Mouse (Mus musculus): ENCODE data around the gene Milr1. TPM values are rescaled to one million over a fixed set of nuclear protein-coding genes. Genes with fewer than 3 reads are reported as not detected.

Milr1 gene
- under 1 TPM in 1 of 2 experiments, not detected in 1; 0.44 TPM for total RNA-seq (2021)
- long read RNA-seq, experiment 1 = 0 reads
- long read RNA-seq, experiment 2 = 0 reads

- H3K4me3 ChIP-seq = no peak within 1 kb of the TSS
- H3K27ac ChIP-seq = no peak within 1 kb of the TSS
- no peak for DNase-seq (ENCODE audit: extremely low spot score in 1 of 2, low spot score in 2 of 2)
- TF ChIP-seq CTCF (IDR thresholded peaks at IDR 0.05) = no peak
- intact Hi-C loops (cut with DNase I) = no loop called here
Observed at GRCm38 (mm10) chr11:106751039-106752018, at the start of gene Milr1. Gene Milr1 (plus strand): TSS chr11:106751226.

GRCm38 (mm10) chr11:106701589-106701988 lies 49.4 kb upstream of the Milr1 start:
- no peak overlapping the region for H3K4me3 ChIP-seq
- DNase-seq (ENCODE audit: extremely low spot score in 1 of 2, low spot score in 2 of 2) = no peak
- TF ChIP-seq CTCF (IDR thresholded peaks at IDR 0.05) = no peak
- intact Hi-C loops (cut with DNase I) = no loop called here
- no peak overlapping the region for H3K27ac ChIP-seq

GRCm38 (mm10) chr11:106702584-106702983 lies 48.4 kb upstream of the Milr1 start:
- TF ChIP-seq CTCF (IDR thresholded peaks at IDR 0.05) = no peak
- no peak for DNase-seq (ENCODE audit: extremely low spot score in 1 of 2, low spot score in 2 of 2)
- no peak overlapping the region for H3K27ac ChIP-seq
- H3K4me3 ChIP-seq = no peak overlapping the region
- intact Hi-C loops (cut with DNase I) = no loop called here

GRCm38 (mm10) chr11:106703931-106704330 lies 47.1 kb upstream of the Milr1 start:
- H3K27ac ChIP-seq = no peak overlapping the region
- intact Hi-C loops (cut with DNase I) = no loop called here
- no peak for DNase-seq (ENCODE audit: extremely low spot score in 1 of 2, low spot score in 2 of 2)
- no peak overlapping the region for H3K4me3 ChIP-seq
- no peak for TF ChIP-seq CTCF (IDR thresholded peaks at IDR 0.05)

- no peak for DNase-seq (ENCODE audit: extremely low spot score in 1 of 2, low spot score in 2 of 2)
- H3K27ac ChIP-seq = no peak overlapping the region
- intact Hi-C loops (cut with DNase I) = no loop called here
- no peak overlapping the region for H3K4me3 ChIP-seq
- no peak for TF ChIP-seq CTCF (IDR thresholded peaks at IDR 0.05)
Observed at GRCm38 (mm10) chr11:106704399-106705111, 46.5 kb upstream of the Milr1 start.

- no peak for DNase-seq (ENCODE audit: extremely low spot score in 1 of 2, low spot score in 2 of 2)
- no peak overlapping the region for H3K4me3 ChIP-seq
- no peak for TF ChIP-seq CTCF (IDR thresholded peaks at IDR 0.05)
- intact Hi-C loops (cut with DNase I) = no loop called here
- no peak overlapping the region for H3K27ac ChIP-seq
Observed at GRCm38 (mm10) chr11:106706212-106706611, 44.8 kb upstream of the Milr1 start.

- Histone ChIP-seq H3K4me3 (no peak overlapping the region), H3K27ac (no peak overlapping the region)
- DNase-seq (ENCODE audit: extremely low spot score in 1 of 2, low spot score in 2 of 2) = no peak
- intact Hi-C loops (cut with DNase I) = no loop called here
- no peak for TF ChIP-seq CTCF (IDR thresholded peaks at IDR 0.05)
Observed at GRCm38 (mm10) chr11:106707085-106707484, 43.9 kb upstream of the Milr1 start.

- intact Hi-C loops (cut with DNase I) = no loop called here
Observed at GRCm38 (mm10) chr11:106707866-106708265, 43.2 kb upstream of the Milr1 start.

GRCm38 (mm10) chr11:106709227-106709985 lies 41.6 kb upstream of the Milr1 start:
- Histone ChIP-seq H3K27ac (no peak overlapping the region), H3K4me3 (no peak overlapping the region)
- DNase-seq (ENCODE audit: extremely low spot score in 1 of 2, low spot score in 2 of 2) = no peak
- intact Hi-C loops (cut with DNase I) = no loop called here
- TF ChIP-seq CTCF (IDR thresholded peaks at IDR 0.05) = no peak

More at GRCm38 (mm10) chr11:106707866-106708265, 43.2 kb upstream of the Milr1 start:
- no peak for DNase-seq (ENCODE audit: extremely low spot score in 1 of 2, low spot score in 2 of 2)
- Histone ChIP-seq H3K4me3 (no peak overlapping the region), H3K27ac (no peak overlapping the region)
- TF ChIP-seq CTCF (IDR thresholded peaks at IDR 0.05) = no peak

- intact Hi-C loops (cut with DNase I) = no loop called here
- no peak for TF ChIP-seq CTCF (IDR thresholded peaks at IDR 0.05)
- Histone ChIP-seq H3K4me3 (no peak overlapping the region), H3K27ac (no peak overlapping the region)
- no peak for DNase-seq (ENCODE audit: extremely low spot score in 1 of 2, low spot score in 2 of 2)
Observed at GRCm38 (mm10) chr11:106710789-106711188, 40.2 kb upstream of the Milr1 start.

GRCm38 (mm10) chr11:106715066-106715465 lies 36.0 kb upstream of the Milr1 start:
- intact Hi-C loops (cut with DNase I) = no loop called here
- Histone ChIP-seq H3K27ac (peak overlapping the region; percentile 32), H3K4me3 (peak overlapping the region; percentile 35)
- no peak for DNase-seq (ENCODE audit: extremely low spot score in 1 of 2, low spot score in 2 of 2)
- no peak for TF ChIP-seq CTCF (IDR thresholded peaks at IDR 0.05)
